Mouse (Mus musculus) left cerebral cortex, postnatal 36 days (tissue): ENCODE results near the gene Notum. TPM values are rescaled to one million over a fixed set of nuclear protein-coding genes. Genes with fewer than 3 reads are reported as not detected.

ENCODE experiments used
- DNase-seq, 2 experiments: peaks; one replicate each; pipeline ENCODE4 v3.0.0; 2021 to 2022; ENCODE audit warnings: low spot score in 2 of 2, mixed read lengths in 1 of 2
- intact Hi-C: fragments of 180-260 bp; cut with DNase I; formaldehyde crosslinking; loops from one replicate; pipeline ENCODE4 v1.15.1; 2025
- total RNA-seq, 2 experiments: library from RNA; stranded (reverse); gene quantifications; 2 replicates each; pipeline ENCODE4 v1.2.3; 2021

The Notum gene
- total RNA-seq, result 1 to 10 TPM; 5.6 to 6.6 TPM

GRCm38 (mm10) chr11:120661076-120661460, at the start of gene Notum:
TSS of gene Notum (minus strand) at chr11:120661175.
- DNase-seq, result no peak
- intact Hi-C loops, result no loop called here

- intact Hi-C loops, result no loop called here
- no peak for DNase-seq
These were observed 49.7 kb upstream of the Notum start for GRCm38 (mm10) chr11:120710672-120711071.

- intact Hi-C loops, result loop anchor here (5.0 kb wide), 1 partner anchor 37 kb away; the partner anchor contains the start of gene Aspscr1
These were observed 48.6 kb upstream of the Notum start for GRCm38 (mm10) chr11:120709551-120709950.

GRCm38 (mm10) chr11:120707969-120708368, 47.0 kb upstream of the Notum start:
- DNase-seq, result no peak
- intact Hi-C loops, result loop anchor here (5.0 kb wide), 1 partner anchor 36 kb away; the partner anchor contains the start of gene Aspscr1

More at GRCm38 (mm10) chr11:120709551-120709950, 48.6 kb upstream of the Notum start:
- no peak for DNase-seq

GRCm38 (mm10) chr11:120707225-120707624, 46.2 kb upstream of the Notum start:
- DNase-seq, result no peak
- intact Hi-C loops, result loop anchor here (5.0 kb wide), 1 partner anchor 35 kb away; the partner anchor contains the start of gene Aspscr1

GRCm38 (mm10) chr11:120706120-120706519, 45.1 kb upstream of the Notum start:
- no peak for DNase-seq

GRCm38 (mm10) chr11:120704486-120705325, 43.7 kb upstream of the Notum start:
- no peak for DNase-seq
- intact Hi-C loops, result loop anchor here (5.0 kb wide), 1 partner anchor 32 kb away; the partner anchor contains the start of gene Aspscr1

More at GRCm38 (mm10) chr11:120706120-120706519, 45.1 kb upstream of the Notum start:
- intact Hi-C loops, result loop anchor here (5.0 kb wide), 1 partner anchor 34 kb away; the partner anchor contains the start of gene Aspscr1

- intact Hi-C loops, result no loop called here
- DNase-seq, result no peak
These were observed 42.9 kb upstream of the Notum start for GRCm38 (mm10) chr11:120703696-120704454.

- intact Hi-C loops, result no loop called here
- no peak for DNase-seq
These were observed 36.8 kb upstream of the Notum start for GRCm38 (mm10) chr11:120697741-120698140.

- intact Hi-C loops, result no loop called here
- DNase-seq, result no peak
These were observed 35.6 kb upstream of the Notum start for GRCm38 (mm10) chr11:120696568-120696967.

GRCm38 (mm10) chr11:120695641-120696040, 34.7 kb upstream of the Notum start:
- intact Hi-C loops, result no loop called here
- DNase-seq, result no peak

GRCm38 (mm10) chr11:120695184-120695583, 34.2 kb upstream of the Notum start:
- no peak for DNase-seq
- intact Hi-C loops, result no loop called here

GRCm38 (mm10) chr11:120693461-120693860, 32.5 kb upstream of the Notum start:
- DNase-seq, result no peak
- intact Hi-C loops, result no loop called here

- DNase-seq, result peak in 1 of 2 experiments; percentile 21
- intact Hi-C loops, result no loop called here
These were observed 31.6 kb upstream of the Notum start for GRCm38 (mm10) chr11:120692471-120693011.

- DNase-seq, result no peak
- intact Hi-C loops, result no loop called here
These were observed 28.4 kb upstream of the Notum start for GRCm38 (mm10) chr11:120689365-120689764.

GRCm38 (mm10) chr11:120686650-120687272, 25.8 kb upstream of the Notum start:
- DNase-seq, result no peak
- intact Hi-C loops, result no loop called here

- DNase-seq, result no peak
- intact Hi-C loops, result no loop called here
These were observed 23.7 kb upstream of the Notum start for GRCm38 (mm10) chr11:120684660-120685059.

- DNase-seq, result no peak
- intact Hi-C loops, result no loop called here
These were observed 23.1 kb upstream of the Notum start for GRCm38 (mm10) chr11:120684086-120684485.

- DNase-seq, result no peak
- intact Hi-C loops, result no loop called here
These were observed 22.6 kb upstream of the Notum start for GRCm38 (mm10) chr11:120683536-120683935.

GRCm38 (mm10) chr11:120682683-120683082, 21.7 kb upstream of the Notum start:
- intact Hi-C loops, result no loop called here
- no peak for DNase-seq
